Mouse (Mus musculus) forebrain, embryonic 11.5 days (tissue): ENCODE measurements around the gene Sf3b3. TPM values are rescaled to one million over a fixed set of nuclear protein-coding genes. Genes with fewer than 3 reads are reported as not detected.

Experiments
- ATAC-seq: fragments of 200-750 bp; cut with Nextera tagmentation; replicated peaks from 2 replicates; pipeline ENCODE4 v1.8.0; 2017; ENCODE audit warnings: moderate TSS enrichment; ENCODE audit not compliant: low FRiP score
- DNase-seq: peaks from one replicate; pipeline ENCODE4 v3.0.0-alpha.2; 2017; ENCODE audit warnings: low spot score
- H3K27ac ChIP-seq: fragments of 300-500 bp; sonication (generic); 2 replicates; pipeline ENCODE4 v1.5.1; 2014; ENCODE audit warnings: low read depth, low read length
- H3K27me3 ChIP-seq: fragments of 300-500 bp; sonication (generic); 2 replicates; pipeline ENCODE4 v1.6.1; 2014; ENCODE audit warnings: mild to moderate bottlenecking, low read length, mixed read lengths; ENCODE audit not compliant: control insufficient read depth, insufficient read depth
- H3K36me3 ChIP-seq: fragments of 300-500 bp; sonication (generic); 2 replicates; pipeline ENCODE4 v1.6.1; 2014; ENCODE audit warnings: mild to moderate bottlenecking, low read length, moderate library complexity, mixed read lengths; ENCODE audit not compliant: control insufficient read depth, insufficient read depth
- H3K4me1 ChIP-seq: fragments of 300-500 bp; sonication (generic); replicated peaks from 2 replicates; pipeline ENCODE4 v1.6.1; 2014; ENCODE audit warnings: low read length, mixed read lengths; ENCODE audit not compliant: control insufficient read depth, insufficient read depth
- H3K4me2 ChIP-seq: fragments of 300-500 bp; sonication (generic); 2 replicates; pipeline ENCODE4 v1.6.1; 2014; ENCODE audit warnings: low read depth, mild to moderate bottlenecking, low read length, moderate library complexity, mixed read lengths; ENCODE audit not compliant: severe bottlenecking
- H3K4me3 ChIP-seq: fragments of 300-500 bp; sonication (generic); 2 replicates; pipeline ENCODE4 v1.5.1; 2014; ENCODE audit warnings: low read depth, low read length
- H3K9ac ChIP-seq: fragments of 300-500 bp; sonication (generic); 2 replicates; pipeline ENCODE4 v1.6.1; 2014; ENCODE audit warnings: low read length
- H3K9me3 ChIP-seq: fragments of 300-500 bp; sonication (generic); 2 replicates; pipeline ENCODE4 v1.6.1; 2016; ENCODE audit warnings: low read length, mixed read lengths; ENCODE audit not compliant: control insufficient read depth
- WGBS: fragments of 180-500 bp; shearing (Covaris S2); extraction: QIAGEN DNeasy Blood & Tissue Kit; methylation state at CpG from one replicate; pipeline ENCODE4 v1.1.7; 2014; 5-methylcytosine and 5-hydroxymethylcytosine counted together
- polyA plus RNA-seq: library from polyadenylated mRNA; unstranded; fragments of >200 nt; fragmentation: Nextera tagmentation; extraction: Ambion mirVana; gene quantifications from 2 replicates; pipeline ENCODE4 v1.2.1, GENCODE M21; 2014

Sf3b3 gene
- 231 and 232 TPM in 2 replicates for polyA plus RNA-seq

GRCm38 (mm10) chr8:110846405-110847170 lies at the start of gene Sf3b3, which contains the start of gene Cog4:
Gene Sf3b3 (minus strand): TSS chr8:110846787.
Gene Cog4 (plus strand): TSS chr8:110846600.
- Histone ChIP-seq H3K4me2 (peak within 1 kb of the TSS; percentile 78), H3K9me3 (no peaks in the 10 kb centered on the region), H3K4me3 (peak within 1 kb of the TSS; percentile 77), H3K4me1 (peaks cover 9% of the 10 kb centered on the region; the same call in 1 of the 2 replicates), H3K27me3 (no peaks in the 10 kb centered on the region), H3K36me3 (peaks cover 16% of the 10 kb centered on the region), H3K9ac (peak within 1 kb of the TSS; percentile 96), H3K27ac (peak within 1 kb of the TSS; percentile 85)
- WGBS, result under 1% methylated on average over 53 of the region's 53 CpGs
- ATAC-seq, result peak; percentile 87
- peak; percentile 89 for DNase-seq

DNA sequence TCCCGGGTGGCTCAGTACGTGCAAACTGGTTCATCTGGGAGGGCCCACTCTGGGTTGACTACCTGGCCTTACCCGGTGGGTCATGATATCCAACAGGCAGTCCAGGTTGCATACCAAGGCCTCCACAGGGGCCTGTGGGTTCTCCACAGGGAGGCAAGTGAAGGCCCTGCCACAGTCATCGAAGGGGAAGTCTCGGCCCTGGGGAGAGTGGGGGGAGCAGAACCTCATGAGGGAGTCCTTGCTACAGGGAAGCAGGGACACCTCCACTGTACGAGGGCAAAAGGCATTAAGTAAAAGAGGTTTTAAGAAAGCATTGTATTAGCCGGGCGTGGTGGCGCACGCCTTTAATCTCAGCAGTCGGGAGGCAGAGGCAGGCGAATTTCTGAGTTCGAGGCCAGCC lies 49.2 kb upstream of the Sf3b3 start:
- Histone ChIP-seq H3K27ac (no peak overlapping the region), H3K9me3 (no peaks in the 10 kb centered on the region), H3K4me3 (no peak overlapping the region), H3K9ac (no peak overlapping the region), H3K27me3 (no peaks in the 10 kb centered on the region), H3K4me2 (no peak overlapping the region), H3K36me3 (no peaks in the 10 kb centered on the region), H3K4me1 (no peaks in the 10 kb centered on the region)
- 90% methylated on average over 13 of the region's 13 CpGs for WGBS
- ATAC-seq (no peak), DNase-seq (no peak)

GRCm38 (mm10) chr8:110895254-110895653 lies 48.7 kb upstream of the Sf3b3 start:
- Histone ChIP-seq H3K4me3 (no peak overlapping the region), H3K27ac (no peak overlapping the region), H3K9ac (no peak overlapping the region), H3K9me3 (no peaks in the 10 kb centered on the region), H3K4me1 (no peaks in the 10 kb centered on the region), H3K4me2 (no peak overlapping the region), H3K27me3 (no peaks in the 10 kb centered on the region), H3K36me3 (no peaks in the 10 kb centered on the region)
- WGBS, result 94% methylated on average over 7 of the region's 9 CpGs
- no peak for ATAC-seq
- no peak for DNase-seq

DNA sequence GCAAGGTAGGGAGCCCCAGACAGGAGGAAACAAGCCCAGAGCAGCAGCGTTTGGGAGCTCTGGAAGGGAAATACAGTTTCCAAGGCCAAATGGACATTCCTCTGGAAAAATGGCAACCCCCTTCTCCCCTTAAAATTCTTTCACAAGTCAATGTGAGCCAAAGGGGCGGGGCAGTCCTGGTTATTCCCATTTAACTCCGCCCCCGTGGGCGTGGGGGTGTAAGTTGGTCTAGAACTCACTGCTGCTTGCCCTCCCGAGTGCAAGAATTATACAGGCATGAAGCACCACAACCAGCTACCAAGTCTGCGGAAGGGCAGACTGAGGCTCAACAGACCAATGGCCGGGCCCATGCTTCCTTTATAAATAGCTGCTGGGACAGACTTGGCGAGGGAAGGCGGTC lies 48.3 kb upstream of the Sf3b3 start:
- Histone ChIP-seq H3K9ac (no peak overlapping the region), H3K4me1 (no peaks in the 10 kb centered on the region), H3K27ac (no peak overlapping the region), H3K36me3 (no peaks in the 10 kb centered on the region), H3K9me3 (no peaks in the 10 kb centered on the region), H3K27me3 (no peaks in the 10 kb centered on the region), H3K4me2 (no peak overlapping the region), H3K4me3 (no peak overlapping the region)
- ATAC-seq (no peak), DNase-seq (no peak)
- WGBS, result 84% methylated on average over 10 of the region's 10 CpGs

GRCm38 (mm10) chr8:110892913-110893312 lies 46.3 kb upstream of the Sf3b3 start:
- no peaks in the 10 kb centered on the region for H3K9me3 ChIP-seq

DNA sequence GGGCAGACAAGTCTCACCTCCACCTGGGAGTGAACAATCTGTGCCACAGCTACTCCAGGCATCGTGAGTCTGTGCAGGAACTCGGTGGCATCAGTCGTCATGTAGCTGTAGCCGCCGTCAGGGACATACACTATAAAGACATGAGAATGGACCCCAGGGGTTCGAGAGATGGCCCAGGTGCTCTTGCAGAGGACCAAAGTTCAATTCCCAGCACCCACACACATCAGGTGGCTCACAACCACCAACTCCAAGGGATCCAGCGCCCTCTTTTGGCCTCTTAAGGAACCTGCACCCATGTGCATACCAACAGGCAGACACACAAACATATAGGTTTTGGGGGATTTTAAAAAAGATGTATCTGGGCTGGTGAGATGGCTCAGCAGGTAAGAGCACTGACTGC lies 45.5 kb upstream of the Sf3b3 start:
- no peak for ATAC-seq
- no peaks in the 10 kb centered on the region for H3K9me3 ChIP-seq
- no peaks in the 10 kb centered on the region for H3K36me3 ChIP-seq
- DNase-seq, result no peak
- H3K9ac ChIP-seq, result no peak overlapping the region
- 88% methylated on average over 7 of the region's 7 CpGs for WGBS
- no peak overlapping the region for H3K4me2 ChIP-seq
- no peaks in the 10 kb centered on the region for H3K4me1 ChIP-seq
- no peaks in the 10 kb centered on the region for H3K27me3 ChIP-seq
- no peak overlapping the region for H3K4me3 ChIP-seq
- H3K27ac ChIP-seq, result no peak overlapping the region

More at GRCm38 (mm10) chr8:110892913-110893312, 46.3 kb upstream of the Sf3b3 start:
- DNase-seq (no peak), ATAC-seq (no peak)
- Histone ChIP-seq H3K36me3 (no peaks in the 10 kb centered on the region), H3K4me3 (no peak overlapping the region), H3K9ac (no peak overlapping the region), H3K27me3 (no peaks in the 10 kb centered on the region), H3K4me2 (no peak overlapping the region), H3K27ac (no peak overlapping the region), H3K4me1 (no peaks in the 10 kb centered on the region)
- 93% methylated on average over 2 of the region's 2 CpGs for WGBS

GRCm38 (mm10) chr8:110889904-110890470 lies 43.4 kb upstream of the Sf3b3 start:
- no peaks in the 10 kb centered on the region for H3K27me3 ChIP-seq
- H3K36me3 ChIP-seq, result no peaks in the 10 kb centered on the region
- H3K27ac ChIP-seq, result no peak overlapping the region
- no peak for ATAC-seq
- no peak overlapping the region for H3K4me3 ChIP-seq
- no peaks in the 10 kb centered on the region for H3K9me3 ChIP-seq
- WGBS, result 82% methylated on average over 12 of the region's 12 CpGs
- no peak for DNase-seq
- H3K9ac ChIP-seq, result no peak overlapping the region
- H3K4me2 ChIP-seq, result no peak overlapping the region
- no peaks in the 10 kb centered on the region for H3K4me1 ChIP-seq

- no peaks in the 10 kb centered on the region for H3K36me3 ChIP-seq
- no peak overlapping the region for H3K9ac ChIP-seq
- H3K4me2 ChIP-seq, result no peak overlapping the region
- no peaks in the 10 kb centered on the region for H3K4me1 ChIP-seq
- H3K4me3 ChIP-seq, result no peak overlapping the region
- H3K27me3 ChIP-seq, result no peaks in the 10 kb centered on the region
- H3K9me3 ChIP-seq, result no peaks in the 10 kb centered on the region
- WGBS, result 94% methylated on average over 16 of the region's 16 CpGs
- DNase-seq (no peak), ATAC-seq (no peak)
- no peak overlapping the region for H3K27ac ChIP-seq
Observed at GRCm38 (mm10) chr8:110888860-110889259, 42.3 kb upstream of the Sf3b3 start.
